Mouse (Mus musculus): ENCODE data around the gene Apaf1. TPM values are rescaled to one million over a fixed set of nuclear protein-coding genes. Genes with fewer than 3 reads are reported as not detected.
A peak's percentile ranks its signal among the peaks of the same experiment; 100 is the strongest.

Apaf1 gene
- polyA plus RNA-seq, 1 experiment from 2014 or later = 24.5 TPM

DNA sequence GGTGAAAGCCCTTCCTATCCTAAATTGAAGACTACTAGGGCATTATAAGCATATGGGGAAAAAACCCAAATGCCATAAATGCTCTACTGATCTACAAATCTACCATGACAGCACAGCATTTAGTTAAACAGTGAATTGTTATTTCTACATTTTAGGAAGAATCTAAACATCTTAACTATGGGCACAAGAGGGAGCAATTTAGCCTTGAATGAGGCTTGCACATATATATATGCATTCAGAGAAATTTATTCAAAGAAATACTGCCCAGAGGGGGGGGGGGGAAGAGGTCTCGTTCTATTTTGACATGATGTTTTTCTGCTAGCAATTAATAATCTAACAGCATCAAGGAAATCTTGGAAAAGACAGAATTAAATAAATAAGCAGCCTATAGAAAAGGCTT, 10.8 kb downstream of the Apaf1 start:
- ATAC-seq (ENCODE audit: insufficient number of reproducible peaks, insufficient read depth, low FRiP score, low read depth) = no peak
- Histone ChIP-seq H3K4me2 (replicated peaks; ENCODE audit: low read depth, low read length) (no peak overlapping the region), H3K27me3 (ENCODE audit: control insufficient read depth, insufficient read depth, low read length) (no peaks in the 10 kb centered on the region), H3K9ac (replicated peaks; ENCODE audit: low read depth, low read length) (no peak overlapping the region), H3K36me3 (ENCODE audit: control insufficient read depth, insufficient read depth, low read length) (peaks cover 22% of the 10 kb centered on the region), H3K4me1 (ENCODE audit: control insufficient read depth, insufficient read depth, low read length) (no peaks in the 10 kb centered on the region), H3K4me3 (ENCODE audit: low read depth, low read length) (no peak overlapping the region), H3K9me3 (ENCODE audit: control insufficient read depth, low read depth, low read length) (no peaks in the 10 kb centered on the region), H3K27ac (ENCODE audit: low read length) (no peak overlapping the region)
- 47% methylated on average over 1 of the region's 1 CpGs for WGBS

- 88% methylated on average over 6 of the region's 6 CpGs for WGBS
- Histone ChIP-seq H3K4me2 (replicated peaks; ENCODE audit: low read depth, low read length) (no peak overlapping the region), H3K27me3 (ENCODE audit: control insufficient read depth, insufficient read depth, low read length) (no peaks in the 10 kb centered on the region), H3K27ac (ENCODE audit: low read length) (no peak overlapping the region), H3K36me3 (ENCODE audit: control insufficient read depth, insufficient read depth, low read length) (peaks cover 38% of the 10 kb centered on the region), H3K9me3 (ENCODE audit: control insufficient read depth, low read depth, low read length) (no peaks in the 10 kb centered on the region), H3K4me1 (ENCODE audit: control insufficient read depth, insufficient read depth, low read length) (no peaks in the 10 kb centered on the region), H3K9ac (replicated peaks; ENCODE audit: low read depth, low read length) (no peak overlapping the region), H3K4me3 (ENCODE audit: low read depth, low read length) (no peak overlapping the region)
- ATAC-seq (ENCODE audit: insufficient number of reproducible peaks, insufficient read depth, low FRiP score, low read depth) = no peak
Observed at GRCm38 (mm10) chr10:91062355-91062754, 20.2 kb downstream of the Apaf1 start.

DNA sequence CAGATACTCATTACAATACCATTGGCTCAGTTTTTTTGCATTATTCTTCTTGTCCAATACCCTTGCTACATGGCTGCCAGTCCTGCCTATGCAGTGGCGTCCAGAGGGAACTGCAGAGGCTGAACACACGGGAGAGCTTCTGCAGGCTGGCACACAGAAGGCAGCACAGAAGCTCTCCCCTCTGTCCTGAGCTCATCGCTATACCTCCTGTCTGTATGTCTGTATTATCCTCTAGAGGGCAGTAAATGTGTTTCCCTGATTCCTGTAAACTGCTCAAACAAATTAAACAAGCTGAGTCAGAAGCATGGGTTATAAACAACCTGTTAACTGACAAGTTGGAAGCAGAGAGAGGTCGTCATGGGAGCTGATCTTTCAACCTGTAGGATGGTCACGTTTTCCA, 21.8 kb downstream of the Apaf1 start:
- Histone ChIP-seq H3K36me3 (ENCODE audit: control insufficient read depth, insufficient read depth, low read length) (peaks cover 28% of the 10 kb centered on the region; the same call in 1 of the 2 replicates), H3K9me3 (ENCODE audit: control insufficient read depth, low read depth, low read length) (no peaks in the 10 kb centered on the region), H3K4me2 (replicated peaks; ENCODE audit: low read depth, low read length) (no peak overlapping the region), H3K4me3 (ENCODE audit: low read depth, low read length) (no peak overlapping the region), H3K27me3 (ENCODE audit: control insufficient read depth, insufficient read depth, low read length) (no peaks in the 10 kb centered on the region), H3K27ac (ENCODE audit: low read length) (no peak overlapping the region), H3K9ac (replicated peaks; ENCODE audit: low read depth, low read length) (no peak overlapping the region), H3K4me1 (ENCODE audit: control insufficient read depth, insufficient read depth, low read length) (no peaks in the 10 kb centered on the region)
- WGBS = 33% methylated on average over 5 of the region's 5 CpGs
- no peak for ATAC-seq (ENCODE audit: insufficient number of reproducible peaks, insufficient read depth, low FRiP score, low read depth)

GRCm38 (mm10) chr10:91052734-91053133, 29.8 kb downstream of the Apaf1 start:
- Histone ChIP-seq H3K4me1 (ENCODE audit: control insufficient read depth, insufficient read depth, low read length) (no peaks in the 10 kb centered on the region), H3K9me3 (ENCODE audit: control insufficient read depth, low read depth, low read length) (no peaks in the 10 kb centered on the region), H3K36me3 (ENCODE audit: control insufficient read depth, insufficient read depth, low read length) (peaks cover 28% of the 10 kb centered on the region), H3K27ac (ENCODE audit: low read length) (no peak overlapping the region), H3K27me3 (ENCODE audit: control insufficient read depth, insufficient read depth, low read length) (no peaks in the 10 kb centered on the region), H3K4me3 (ENCODE audit: low read depth, low read length) (no peak overlapping the region), H3K4me2 (replicated peaks; ENCODE audit: low read depth, low read length) (no peak overlapping the region), H3K9ac (replicated peaks; ENCODE audit: low read depth, low read length) (no peak overlapping the region)
- ATAC-seq (ENCODE audit: insufficient number of reproducible peaks, insufficient read depth, low FRiP score, low read depth) = no peak

GRCm38 (mm10) chr10:91051156-91051555, 31.4 kb downstream of the Apaf1 start:
- no peak overlapping the region for H3K27ac ChIP-seq (ENCODE audit: low read length)
- no peaks in the 10 kb centered on the region for H3K4me1 ChIP-seq (ENCODE audit: control insufficient read depth, insufficient read depth, low read length)
- ATAC-seq (ENCODE audit: insufficient number of reproducible peaks, insufficient read depth, low FRiP score, low read depth) = no peak
- no peaks in the 10 kb centered on the region for H3K27me3 ChIP-seq (ENCODE audit: control insufficient read depth, insufficient read depth, low read length)
- H3K36me3 ChIP-seq (ENCODE audit: control insufficient read depth, insufficient read depth, low read length) = peaks cover 31% of the 10 kb centered on the region
- no peak overlapping the region for H3K9ac ChIP-seq (replicated peaks; ENCODE audit: low read depth, low read length)
- H3K4me2 ChIP-seq (replicated peaks; ENCODE audit: low read depth, low read length) = no peak overlapping the region
- H3K4me3 ChIP-seq (ENCODE audit: low read depth, low read length) = no peak overlapping the region
- WGBS = 92% methylated on average over 3 of the region's 3 CpGs
- H3K9me3 ChIP-seq (ENCODE audit: control insufficient read depth, low read depth, low read length) = no peaks in the 10 kb centered on the region

- Histone ChIP-seq H3K36me3 (ENCODE audit: control insufficient read depth, insufficient read depth, low read length) (peaks cover 32% of the 10 kb centered on the region), H3K27ac (ENCODE audit: low read length) (no peak overlapping the region), H3K4me1 (ENCODE audit: control insufficient read depth, insufficient read depth, low read length) (no peaks in the 10 kb centered on the region), H3K9ac (replicated peaks; ENCODE audit: low read depth, low read length) (no peak overlapping the region), H3K27me3 (ENCODE audit: control insufficient read depth, insufficient read depth, low read length) (no peaks in the 10 kb centered on the region), H3K4me3 (ENCODE audit: low read depth, low read length) (no peak overlapping the region), H3K9me3 (ENCODE audit: control insufficient read depth, low read depth, low read length) (no peaks in the 10 kb centered on the region), H3K4me2 (replicated peaks; ENCODE audit: low read depth, low read length) (no peak overlapping the region)
- no peak for ATAC-seq (ENCODE audit: insufficient number of reproducible peaks, insufficient read depth, low FRiP score, low read depth)
- 83% methylated on average over 4 of the region's 4 CpGs for WGBS
Observed at GRCm38 (mm10) chr10:91049696-91050095, 32.9 kb downstream of the Apaf1 start.

DNA sequence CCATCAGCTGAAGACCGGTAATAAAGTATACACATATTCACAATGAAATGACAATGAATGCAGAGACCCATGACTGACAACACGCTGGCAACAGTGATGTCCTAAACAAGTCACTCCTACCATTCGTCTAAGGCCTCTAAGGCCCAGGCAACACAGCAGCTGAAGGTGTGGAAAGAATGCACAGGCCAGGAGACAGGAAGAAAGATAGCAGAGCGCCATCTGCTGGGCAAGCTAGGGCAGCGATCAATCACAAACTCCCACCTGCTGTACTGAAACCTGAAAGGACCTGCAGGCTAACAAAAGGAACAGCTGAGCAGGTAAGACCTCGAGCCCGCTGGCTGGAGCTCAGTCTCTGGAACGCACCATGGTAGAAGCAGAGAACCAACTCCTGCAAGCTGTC, 48.6 kb downstream of the Apaf1 start:
- Histone ChIP-seq H3K27ac (ENCODE audit: low read length) (no peak overlapping the region), H3K9ac (replicated peaks; ENCODE audit: low read depth, low read length) (no peak overlapping the region), H3K4me2 (replicated peaks; ENCODE audit: low read depth, low read length) (no peak overlapping the region), H3K4me1 (ENCODE audit: control insufficient read depth, insufficient read depth, low read length) (no peaks in the 10 kb centered on the region), H3K4me3 (ENCODE audit: low read depth, low read length) (no peak overlapping the region), H3K36me3 (ENCODE audit: control insufficient read depth, insufficient read depth, low read length) (peaks cover 8% of the 10 kb centered on the region; the same call in 1 of the 2 replicates), H3K27me3 (ENCODE audit: control insufficient read depth, insufficient read depth, low read length) (no peaks in the 10 kb centered on the region), H3K9me3 (ENCODE audit: control insufficient read depth, low read depth, low read length) (no peaks in the 10 kb centered on the region)
- peak; percentile 68 for ATAC-seq (ENCODE audit: insufficient number of reproducible peaks, insufficient read depth, low FRiP score, low read depth)
- 25% methylated on average over 8 of the region's 8 CpGs for WGBS

- 14% methylated on average over 4 of the region's 4 CpGs for WGBS
- H3K9me3 ChIP-seq (ENCODE audit: control insufficient read depth, low read depth, low read length) = no peaks in the 10 kb centered on the region
- no peak overlapping the region for H3K9ac ChIP-seq (replicated peaks; ENCODE audit: low read depth, low read length)
- H3K27ac ChIP-seq (ENCODE audit: low read length) = no peak overlapping the region
- H3K4me1 ChIP-seq (ENCODE audit: control insufficient read depth, insufficient read depth, low read length) = no peaks in the 10 kb centered on the region
- peaks cover 3% of the 10 kb centered on the region; the same call in 1 of the 2 replicates for H3K36me3 ChIP-seq (ENCODE audit: control insufficient read depth, insufficient read depth, low read length)
- H3K4me2 ChIP-seq (replicated peaks; ENCODE audit: low read depth, low read length) = no peak overlapping the region
- H3K4me3 ChIP-seq (ENCODE audit: low read depth, low read length) = no peak overlapping the region
- ATAC-seq (ENCODE audit: insufficient number of reproducible peaks, insufficient read depth, low FRiP score, low read depth) = peak; percentile 64; the same call in 1 of the 2 replicates
- H3K27me3 ChIP-seq (ENCODE audit: control insufficient read depth, insufficient read depth, low read length) = no peaks in the 10 kb centered on the region
Observed at GRCm38 (mm10) chr10:91032399-91032798, 50.2 kb downstream of the Apaf1 start.

- 90% methylated on average over 9 of the region's 9 CpGs for WGBS
Observed at GRCm38 (mm10) chr10:91031176-91031575, 51.4 kb downstream of the Apaf1 start.

More at GRCm38 (mm10) chr10:91031176-91031575, 51.4 kb downstream of the Apaf1 start:
- Histone ChIP-seq H3K9ac (replicated peaks; ENCODE audit: low read depth, low read length) (no peak overlapping the region), H3K4me2 (replicated peaks; ENCODE audit: low read depth, low read length) (no peak overlapping the region), H3K9me3 (ENCODE audit: control insufficient read depth, low read depth, low read length) (no peaks in the 10 kb centered on the region), H3K4me3 (ENCODE audit: low read depth, low read length) (no peak overlapping the region), H3K27me3 (ENCODE audit: control insufficient read depth, insufficient read depth, low read length) (no peaks in the 10 kb centered on the region), H3K4me1 (ENCODE audit: control insufficient read depth, insufficient read depth, low read length) (no peaks in the 10 kb centered on the region), H3K36me3 (ENCODE audit: control insufficient read depth, insufficient read depth, low read length) (peaks cover 3% of the 10 kb centered on the region; the same call in 1 of the 2 replicates), H3K27ac (ENCODE audit: low read length) (no peak overlapping the region)
- no peak for ATAC-seq (ENCODE audit: insufficient number of reproducible peaks, insufficient read depth, low FRiP score, low read depth)
